Mouse (Mus musculus): Measurements from ENCODE around the gene Rdx. TPM values are rescaled to one million over a fixed set of nuclear protein-coding genes. Genes with fewer than 3 reads are reported as not detected.

Rdx gene
- polyA plus RNA-seq, 1 experiment from 2014 or later: 119 TPM

DNA sequence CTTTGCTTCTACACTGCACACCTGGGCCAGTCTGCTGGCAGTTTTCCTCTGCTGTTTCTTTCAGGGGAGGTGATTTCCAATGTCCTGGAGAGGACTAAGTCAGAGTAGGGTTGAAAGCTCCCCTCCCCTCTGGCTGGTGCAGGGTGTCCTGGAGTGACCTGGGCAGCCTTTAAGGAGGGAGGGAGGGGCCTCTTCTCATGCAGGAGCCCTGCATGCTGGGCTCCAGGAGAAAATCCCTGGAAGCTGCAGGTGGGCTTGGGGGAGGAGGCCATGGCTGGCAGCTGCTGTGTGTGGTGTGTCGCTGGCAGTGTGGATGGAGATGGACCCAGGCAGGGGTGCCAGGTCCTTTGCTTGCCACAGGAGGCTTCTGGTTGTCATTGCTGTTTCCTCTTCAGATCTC is 50.4 kb downstream of the Rdx start:
- Histone ChIP-seq H3K4me1 (0 out of 2 replicates have a peak, but pooled peaks cover 8% of the 10 kb centered on the region), H3K27ac (no peak overlapping the region), H3K4me2 (no peak overlapping the region), H3K4me3 (replicated peaks) (no peak overlapping the region), H3K9me3 (replicated peaks) (no peaks in the 10 kb centered on the region), H3K27me3 (no peaks in the 10 kb centered on the region), H3K9ac (no peak overlapping the region), H3K36me3 (no peaks in the 10 kb centered on the region)
- no peak for ATAC-seq (replicated peaks; ENCODE audit: low FRiP score)
- WGBS: 16% methylated on average over 1 of the region's 1 CpGs

DNA sequence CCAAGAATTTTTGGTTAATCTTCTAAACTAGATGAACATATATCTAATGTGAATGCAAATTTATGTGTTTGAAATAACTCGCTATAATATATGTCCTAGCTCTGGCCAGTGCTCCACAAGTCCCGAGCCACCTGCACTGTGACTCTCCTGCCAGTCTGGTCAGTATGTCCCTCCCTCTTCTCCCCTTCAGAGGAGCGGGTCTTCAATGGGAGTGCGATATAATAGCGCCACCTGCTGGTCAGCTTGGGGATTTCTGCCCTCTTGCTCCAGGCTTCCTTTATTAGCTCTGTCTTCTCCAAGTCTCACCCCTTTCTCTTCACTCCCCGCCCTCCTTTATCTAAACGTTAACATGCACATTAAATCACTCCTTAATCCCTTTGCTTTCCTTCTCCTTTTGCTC is 51.6 kb downstream of the Rdx start:
- Histone ChIP-seq H3K9ac (no peak overlapping the region), H3K4me3 (replicated peaks) (no peak overlapping the region), H3K36me3 (no peaks in the 10 kb centered on the region), H3K4me2 (no peak overlapping the region), H3K27me3 (no peaks in the 10 kb centered on the region), H3K27ac (no peak overlapping the region), H3K4me1 (0 out of 2 replicates have a peak, but pooled peaks cover 9% of the 10 kb centered on the region), H3K9me3 (replicated peaks) (no peaks in the 10 kb centered on the region)
- WGBS: under 1% methylated on average over 7 of the region's 7 CpGs
- peak; percentile 65 for ATAC-seq (replicated peaks; ENCODE audit: low FRiP score)

DNA sequence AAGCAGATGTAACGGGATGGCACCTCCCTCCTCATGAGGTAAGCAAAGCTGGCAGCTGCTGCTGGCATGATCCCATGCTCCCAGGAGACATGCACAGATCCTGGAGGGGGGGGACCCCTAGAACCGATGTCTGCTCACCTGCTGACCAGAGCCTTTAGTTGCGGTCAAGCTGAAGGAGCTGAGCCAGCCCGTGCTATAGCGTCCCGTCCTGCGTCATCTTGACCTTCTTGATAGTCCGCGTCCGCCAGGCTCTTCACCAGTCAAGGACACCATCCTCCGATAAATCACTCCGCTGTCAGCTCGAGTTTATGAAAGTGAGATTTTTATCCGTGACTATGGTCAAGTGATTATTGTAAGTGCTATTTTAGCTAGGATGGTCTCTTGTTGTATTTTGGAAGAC is 53.5 kb downstream of the Rdx start:
- Histone ChIP-seq H3K27ac (no peak overlapping the region), H3K4me1 (0 out of 2 replicates have a peak, but pooled peaks cover 9% of the 10 kb centered on the region), H3K4me3 (replicated peaks) (no peak overlapping the region), H3K9me3 (replicated peaks) (no peaks in the 10 kb centered on the region), H3K9ac (no peak overlapping the region), H3K27me3 (no peaks in the 10 kb centered on the region), H3K4me2 (no peak overlapping the region), H3K36me3 (no peaks in the 10 kb centered on the region)
- ATAC-seq (replicated peaks; ENCODE audit: low FRiP score): no peak
- 93% methylated on average over 14 of the region's 14 CpGs for WGBS

DNA sequence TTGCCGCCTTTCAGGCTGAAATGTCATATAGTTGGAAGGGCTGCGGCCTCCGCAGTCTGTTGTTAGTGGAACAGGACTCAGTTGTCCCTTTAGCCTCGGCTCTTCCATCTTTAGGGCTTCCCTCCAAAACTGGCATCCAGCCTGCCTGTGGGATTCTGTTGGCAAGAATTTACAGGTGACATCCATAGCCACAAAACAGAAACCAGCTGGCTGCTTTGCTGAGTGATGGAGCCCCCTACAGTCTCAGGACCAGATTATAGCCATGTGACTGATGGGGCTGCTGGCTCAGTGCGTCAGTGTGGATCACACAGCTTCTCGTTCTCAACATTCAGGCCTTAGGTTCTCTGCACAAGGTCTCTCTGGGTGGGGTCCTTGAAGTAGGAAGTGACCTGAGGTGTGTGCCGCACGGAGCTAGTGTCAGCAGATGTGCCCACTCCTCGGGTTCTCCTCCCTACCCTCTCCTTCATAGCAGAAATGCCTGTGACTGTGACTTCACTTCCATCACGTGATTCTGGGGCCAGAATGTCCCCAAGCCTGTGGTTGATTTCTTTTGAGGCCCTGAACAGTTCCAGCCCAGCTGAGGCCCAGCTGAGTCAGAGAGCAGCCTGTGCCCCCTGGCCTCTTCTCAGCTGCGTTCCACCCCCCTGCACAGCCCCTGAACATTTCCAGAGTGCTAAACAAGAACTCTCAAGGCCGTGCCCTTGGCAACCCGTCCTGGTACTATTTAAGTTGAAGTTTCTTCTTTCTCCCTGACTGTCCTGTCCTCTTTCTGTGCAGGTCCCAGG is 55.3 kb downstream of the Rdx start:
- Histone ChIP-seq H3K4me1 (0 out of 2 replicates have a peak, but pooled peaks cover 4% of the 10 kb centered on the region), H3K36me3 (no peaks in the 10 kb centered on the region), H3K4me3 (replicated peaks) (no peak overlapping the region), H3K27me3 (no peaks in the 10 kb centered on the region), H3K27ac (no peak overlapping the region), H3K9ac (no peak overlapping the region), H3K4me2 (no peak overlapping the region), H3K9me3 (replicated peaks) (no peaks in the 10 kb centered on the region)
- ATAC-seq (replicated peaks; ENCODE audit: low FRiP score): peak; percentile 43; the same call in 1 of the 2 replicates
- 66% methylated on average over 13 of the region's 13 CpGs for WGBS

DNA sequence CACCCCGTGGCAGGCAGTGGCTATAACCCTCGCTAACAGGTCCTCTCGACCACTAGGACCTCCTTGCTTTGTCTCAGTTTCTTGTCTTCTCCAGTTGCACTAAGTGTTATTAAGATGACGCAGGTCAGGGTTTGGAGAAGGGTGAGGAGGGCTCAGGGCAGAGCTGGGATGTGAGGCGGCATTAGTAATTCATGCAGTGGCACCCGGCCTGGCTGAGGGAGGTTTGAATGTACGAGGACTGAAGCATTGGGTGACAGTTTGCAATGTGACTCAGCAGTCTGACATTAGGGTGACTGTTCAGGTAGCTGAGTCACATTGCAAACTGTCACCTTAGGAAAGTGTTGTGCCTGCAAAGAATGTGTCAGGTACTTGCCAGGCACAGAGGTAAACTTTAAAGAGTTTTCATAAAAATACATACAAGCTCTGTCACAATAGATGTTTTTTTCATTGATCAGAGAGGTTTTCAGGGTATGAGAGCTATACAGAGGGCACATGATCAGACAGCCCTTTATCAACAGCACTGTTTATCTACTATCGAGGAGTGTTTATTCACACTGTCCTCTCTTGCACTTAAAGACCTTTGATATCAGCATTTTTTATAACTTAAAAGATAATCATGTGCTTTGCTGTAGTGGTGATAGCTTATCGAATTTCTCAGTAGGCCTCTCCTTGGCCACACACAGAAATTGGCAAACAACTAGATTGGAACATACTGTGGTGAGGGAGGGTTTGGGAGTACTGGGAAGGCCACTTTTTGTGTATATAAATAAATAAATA is 56.7 kb downstream of the Rdx start:
- WGBS: 62% methylated on average over 9 of the region's 9 CpGs
- ATAC-seq (replicated peaks; ENCODE audit: low FRiP score): no peak

DNA sequence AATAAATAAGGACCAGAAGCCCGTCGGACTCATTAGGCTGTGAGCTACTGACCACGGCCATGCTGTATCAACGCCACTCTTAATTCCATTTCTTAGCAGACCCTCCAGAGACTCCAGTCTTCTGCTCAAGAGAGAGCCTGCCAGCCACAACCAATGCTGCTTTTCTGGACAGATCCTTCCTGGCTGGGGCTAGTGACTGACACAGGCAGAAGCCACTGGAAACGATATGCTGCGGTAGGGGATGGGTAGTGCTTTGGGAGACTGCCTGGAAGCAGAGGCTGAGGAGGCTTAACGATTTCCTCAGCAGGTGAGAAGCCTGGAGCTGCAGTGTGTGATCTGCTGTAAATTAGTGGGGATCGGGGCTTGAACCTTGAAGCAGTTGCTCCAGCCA is 57.2 kb downstream of the Rdx start:
- Histone ChIP-seq H3K4me3 (replicated peaks) (no peak overlapping the region), H3K27ac (no peak overlapping the region), H3K9me3 (replicated peaks) (no peaks in the 10 kb centered on the region), H3K27me3 (no peaks in the 10 kb centered on the region), H3K9ac (no peak overlapping the region), H3K4me2 (no peak overlapping the region), H3K4me1 (0 out of 2 replicates have a peak, but pooled peaks cover 4% of the 10 kb centered on the region), H3K36me3 (no peaks in the 10 kb centered on the region)
- no peak for ATAC-seq (replicated peaks; ENCODE audit: low FRiP score)
- 79% methylated on average over 8 of the region's 8 CpGs for WGBS

More for the DNA sequence above, 56.7 kb downstream of the Rdx start:
- H3K4me2 ChIP-seq: no peak overlapping the region
- no peaks in the 10 kb centered on the region for H3K9me3 ChIP-seq (replicated peaks)
- H3K4me1 ChIP-seq: 0 out of 2 replicates have a peak, but pooled peaks cover 4% of the 10 kb centered on the region
- H3K4me3 ChIP-seq (replicated peaks): no peak overlapping the region
- H3K36me3 ChIP-seq: no peaks in the 10 kb centered on the region
- no peak overlapping the region for H3K9ac ChIP-seq
- H3K27ac ChIP-seq: no peak overlapping the region
- no peaks in the 10 kb centered on the region for H3K27me3 ChIP-seq

DNA sequence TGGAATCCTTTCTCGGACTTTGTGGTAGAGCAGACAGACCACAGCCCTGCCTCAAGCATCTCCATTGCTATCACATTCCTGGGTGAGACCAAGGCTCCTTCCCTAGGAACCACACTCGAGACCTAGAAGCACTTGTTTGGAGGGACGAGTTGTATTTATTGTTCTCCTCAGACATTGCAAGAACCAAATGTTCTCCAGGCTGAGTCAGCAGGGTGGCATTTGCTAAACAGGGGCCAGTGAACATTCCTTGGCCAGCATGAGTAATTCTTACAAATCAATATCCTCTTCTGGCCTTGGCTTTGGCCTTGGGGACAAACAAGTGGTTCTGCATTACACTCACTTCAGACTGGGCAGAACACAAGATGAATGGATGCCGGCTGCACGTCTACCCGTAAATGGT is 58.5 kb downstream of the Rdx start:
- H3K4me1 ChIP-seq: 0 out of 2 replicates have a peak, but pooled peaks cover 4% of the 10 kb centered on the region
- ATAC-seq (replicated peaks; ENCODE audit: low FRiP score): no peak
- no peaks in the 10 kb centered on the region for H3K36me3 ChIP-seq
- no peak overlapping the region for H3K4me2 ChIP-seq
- H3K9me3 ChIP-seq (replicated peaks): no peaks in the 10 kb centered on the region
- no peak overlapping the region for H3K4me3 ChIP-seq (replicated peaks)
- no peaks in the 10 kb centered on the region for H3K27me3 ChIP-seq
- no peak overlapping the region for H3K9ac ChIP-seq
- H3K27ac ChIP-seq: no peak overlapping the region
- WGBS: 82% methylated on average over 6 of the region's 6 CpGs

DNA sequence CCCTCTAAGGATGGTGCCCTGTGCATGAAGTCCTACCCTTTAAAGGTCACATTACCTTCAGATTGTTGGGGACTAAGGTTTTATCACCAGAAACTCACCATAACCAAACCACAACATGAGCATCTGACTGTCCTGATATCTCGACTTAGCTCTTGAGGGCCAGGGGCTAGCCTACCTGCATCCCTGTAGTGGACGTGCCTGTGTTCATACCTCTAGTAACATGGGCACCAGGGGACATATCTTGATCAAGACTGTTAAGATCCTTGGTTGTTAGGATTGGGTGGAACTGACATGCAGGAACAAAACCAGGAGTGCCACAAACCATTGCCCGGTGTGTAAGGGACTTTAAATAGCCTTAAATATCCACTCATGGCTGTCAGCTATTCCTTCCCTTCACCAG is 60.2 kb downstream of the Rdx start:
- H3K27ac ChIP-seq: no peak overlapping the region
- no peak overlapping the region for H3K4me2 ChIP-seq
- WGBS: 94% methylated on average over 3 of the region's 3 CpGs
- 0 out of 2 replicates have a peak, but pooled peaks cover 7% of the 10 kb centered on the region for H3K36me3 ChIP-seq
- no peaks in the 10 kb centered on the region for H3K27me3 ChIP-seq
- H3K9ac ChIP-seq: no peak overlapping the region
- ATAC-seq (replicated peaks; ENCODE audit: low FRiP score): no peak
- H3K9me3 ChIP-seq (replicated peaks): no peaks in the 10 kb centered on the region
- no peak overlapping the region for H3K4me3 ChIP-seq (replicated peaks)
- H3K4me1 ChIP-seq: 0 out of 2 replicates have a peak, but pooled peaks cover 4% of the 10 kb centered on the region

DNA sequence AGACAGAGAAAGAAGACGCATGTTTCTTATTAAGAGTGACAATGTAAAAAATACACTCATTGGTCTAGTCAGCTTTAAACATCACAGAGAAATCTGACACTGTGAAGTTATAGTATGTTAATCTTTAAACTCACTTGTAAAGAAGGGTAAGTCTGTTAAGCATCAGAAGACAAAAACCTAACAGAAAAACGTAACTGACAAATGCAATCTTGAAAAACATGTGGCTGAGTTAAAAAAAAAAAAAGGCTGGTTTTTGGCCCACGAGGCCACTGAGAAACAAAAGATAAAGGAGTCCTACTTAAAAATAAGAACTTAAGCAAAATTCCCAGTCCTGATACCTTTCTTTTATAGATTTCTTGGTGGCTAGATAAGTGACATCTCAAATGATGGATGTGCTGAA is 63.8 kb downstream of the Rdx start:
- H3K36me3 ChIP-seq: peaks cover 14% of the 10 kb centered on the region
- H3K9ac ChIP-seq: no peak overlapping the region
- H3K4me3 ChIP-seq (replicated peaks): no peak overlapping the region
- no peaks in the 10 kb centered on the region for H3K27me3 ChIP-seq
- 72% methylated on average over 3 of the region's 3 CpGs for WGBS
- no peak overlapping the region for H3K4me2 ChIP-seq
- ATAC-seq (replicated peaks; ENCODE audit: low FRiP score): no peak
- no peaks in the 10 kb centered on the region for H3K9me3 ChIP-seq (replicated peaks)
- no peaks in the 10 kb centered on the region for H3K4me1 ChIP-seq
- no peak overlapping the region for H3K27ac ChIP-seq

DNA sequence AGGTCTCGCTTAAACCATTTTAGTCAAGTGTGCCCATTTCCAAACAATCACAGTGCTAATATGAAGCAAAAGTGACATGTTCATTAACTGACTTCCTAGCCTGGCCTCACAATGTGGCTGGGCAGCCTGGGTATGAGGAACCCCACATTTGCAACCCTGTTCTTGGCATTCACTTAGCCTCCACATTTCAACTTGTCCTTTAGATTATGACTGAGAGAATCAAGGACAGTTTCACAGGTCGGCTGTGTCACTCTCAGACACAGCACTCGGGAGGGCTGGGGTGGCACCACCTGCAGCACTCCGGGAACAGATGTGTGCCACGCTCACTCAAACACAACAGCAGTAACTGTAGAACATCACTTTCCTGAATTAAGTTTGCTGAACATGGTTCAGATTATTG is 66.1 kb downstream of the Rdx start:
- peaks cover 31% of the 10 kb centered on the region for H3K36me3 ChIP-seq
- no peaks in the 10 kb centered on the region for H3K9me3 ChIP-seq (replicated peaks)
- no peak overlapping the region for H3K9ac ChIP-seq
- ATAC-seq (replicated peaks; ENCODE audit: low FRiP score): no peak
- no peak overlapping the region for H3K27ac ChIP-seq
- 90% methylated on average over 5 of the region's 5 CpGs for WGBS
- H3K4me3 ChIP-seq (replicated peaks): no peak overlapping the region
- no peaks in the 10 kb centered on the region for H3K4me1 ChIP-seq
- no peak overlapping the region for H3K4me2 ChIP-seq
- H3K27me3 ChIP-seq: no peaks in the 10 kb centered on the region

DNA sequence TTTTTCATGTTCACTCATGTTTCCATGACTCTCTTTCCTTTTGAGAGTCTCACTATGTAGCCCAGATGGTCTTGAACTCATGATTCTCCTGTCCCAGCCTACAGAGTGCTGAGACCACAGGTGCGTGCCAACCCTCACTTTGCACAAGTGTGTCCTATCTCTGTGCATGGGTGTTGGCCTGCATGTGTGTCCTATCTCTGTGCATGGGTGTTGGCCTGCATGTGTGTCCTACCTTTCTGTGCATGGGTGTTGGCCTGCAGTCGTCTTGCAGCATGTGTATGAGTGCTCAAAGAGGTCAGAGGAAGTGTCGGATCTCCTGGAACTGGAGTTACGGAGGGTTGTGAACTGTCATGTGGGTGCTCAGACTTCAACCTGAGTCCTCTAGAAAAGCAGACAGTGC is 72.2 kb downstream of the Rdx start:
- Histone ChIP-seq H3K4me2 (no peak overlapping the region), H3K4me3 (replicated peaks) (no peak overlapping the region), H3K27ac (no peak overlapping the region), H3K36me3 (peaks cover 44% of the 10 kb centered on the region), H3K9me3 (replicated peaks) (no peaks in the 10 kb centered on the region), H3K27me3 (no peaks in the 10 kb centered on the region), H3K4me1 (no peaks in the 10 kb centered on the region), H3K9ac (no peak overlapping the region)
- WGBS: 83% methylated on average over 4 of the region's 4 CpGs
- ATAC-seq (replicated peaks; ENCODE audit: low FRiP score): no peak

DNA sequence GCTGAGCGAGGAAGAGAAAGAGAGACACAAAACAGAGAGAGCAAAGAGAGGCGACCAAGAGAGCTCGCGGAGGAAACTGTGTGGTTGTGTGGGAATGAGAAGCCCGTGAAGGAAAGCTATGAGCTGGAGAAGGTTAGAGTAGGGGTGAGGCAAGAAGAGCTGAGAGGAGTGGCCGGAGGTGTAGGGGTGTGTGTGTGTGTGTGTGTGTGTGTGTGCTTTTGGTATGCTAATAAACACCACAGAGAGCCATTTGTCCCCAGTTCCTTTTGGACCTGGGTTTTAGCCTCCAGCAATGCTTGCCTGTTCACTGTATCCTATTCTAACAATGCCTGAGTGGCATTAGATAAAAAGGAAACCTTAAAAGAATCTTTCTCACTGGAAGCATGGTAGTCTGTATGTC is 78.3 kb downstream of the Rdx start:
- Histone ChIP-seq H3K9me3 (replicated peaks) (no peaks in the 10 kb centered on the region), H3K27me3 (no peaks in the 10 kb centered on the region), H3K4me2 (no peak overlapping the region), H3K4me3 (replicated peaks) (no peak overlapping the region), H3K9ac (no peak overlapping the region), H3K4me1 (no peaks in the 10 kb centered on the region), H3K36me3 (peaks cover 14% of the 10 kb centered on the region), H3K27ac (no peak overlapping the region)
- no peak for ATAC-seq (replicated peaks; ENCODE audit: low FRiP score)
- WGBS: 94% methylated on average over 6 of the region's 6 CpGs

Measured in kidney, embryonic 15.5 days (tissue).